Mouse (Mus musculus) heart, postnatal 0 days (tissue): ENCODE results near the gene Mlkl. TPM values are rescaled to one million over a fixed set of nuclear protein-coding genes. Genes with fewer than 3 reads are reported as not detected.

Source experiments
- ATAC-seq: fragments of 200-750 bp; cut with Nextera tagmentation; 2 replicates; pipeline ENCODE4 v1.8.0; 2017; ENCODE audit warnings: low read depth, moderate number of reproducible peaks, moderate library complexity; ENCODE audit not compliant: insufficient read depth
- DNase-seq: peaks from one replicate; pipeline ENCODE4 v3.0.0-alpha.2; 2016; ENCODE audit warnings: low spot score
- H3K27ac ChIP-seq: fragments of 300-500 bp; sonication (generic); 2 replicates; pipeline ENCODE4 v1.5.1; 2014; ENCODE audit warnings: low read depth, mild to moderate bottlenecking
- H3K27me3 ChIP-seq: fragments of 300-500 bp; sonication (generic); 2 replicates; pipeline ENCODE4 v1.6.1; 2014; ENCODE audit warnings: low read length, mixed read lengths; ENCODE audit not compliant: control insufficient read depth, insufficient read depth
- H3K36me3 ChIP-seq: fragments of 300-500 bp; sonication (generic); replicated peaks from 2 replicates; pipeline ENCODE4 v1.6.1; 2014; ENCODE audit warnings: low read length, mixed read lengths; ENCODE audit not compliant: control insufficient read depth, insufficient read depth
- H3K4me1 ChIP-seq: fragments of 300-500 bp; sonication (generic); 2 replicates; pipeline ENCODE4 v1.6.1; 2014; ENCODE audit warnings: antibody characterized with exemption; ENCODE audit not compliant: control insufficient read depth, insufficient read depth
- H3K4me2 ChIP-seq: fragments of 300-500 bp; sonication (generic); 2 replicates; pipeline ENCODE4 v1.6.1; 2014; ENCODE audit warnings: low read depth, mild to moderate bottlenecking, low read length, moderate library complexity
- H3K4me3 ChIP-seq: fragments of 300-500 bp; sonication (generic); 2 replicates; pipeline ENCODE4 v1.5.1; 2014; ENCODE audit warnings: low read depth, low read length
- H3K9ac ChIP-seq: fragments of 300-500 bp; sonication (generic); replicated peaks from 2 replicates; pipeline ENCODE4 v1.6.1; 2014; ENCODE audit warnings: low read depth, low read length, mixed read lengths
- H3K9me3 ChIP-seq: fragments of 300-500 bp; sonication (generic); replicated peaks from 2 replicates; pipeline ENCODE4 v1.6.1; 2016; ENCODE audit warnings: low read length; ENCODE audit not compliant: control insufficient read depth
- CTCF ChIP-seq: IDR thresholded peaks from 2 replicates; pipeline ENCODE4 v1.5.1; 2016; ENCODE audit warnings: antibody characterized with exemption, control low read depth, low read depth
- EP300 ChIP-seq: IDR thresholded peaks from 2 replicates; pipeline ENCODE4 v1.6.1; 2016; ENCODE audit warnings: antibody characterized with exemption, low read depth
- WGBS: fragments of 180-500 bp; shearing (Covaris S2); extraction: QIAGEN DNeasy Blood & Tissue Kit; methylation state at CpG from one replicate; pipeline ENCODE4 v1.1.7; 2014; 5-methylcytosine and 5-hydroxymethylcytosine counted together
- polyA plus RNA-seq: library from polyadenylated mRNA; unstranded; fragments of >200 nt; fragmentation: Nextera tagmentation; extraction: Ambion mirVana; gene quantifications from 2 replicates; pipeline ENCODE4 v1.2.1, GENCODE M21; 2015
- total RNA-seq: library from RNA; depleted of rRNA; stranded (reverse); fragments of >200 nt; gene quantifications from 2 replicates; pipeline ENCODE4 v1.2.3, GENCODE M21; 2014; ENCODE audit warnings: low replicate concordance

Gene Mlkl
- total and polyA plus RNA-seq, 2 experiments from 2014 or later, result 3.1 to 4.2 TPM

DNA sequence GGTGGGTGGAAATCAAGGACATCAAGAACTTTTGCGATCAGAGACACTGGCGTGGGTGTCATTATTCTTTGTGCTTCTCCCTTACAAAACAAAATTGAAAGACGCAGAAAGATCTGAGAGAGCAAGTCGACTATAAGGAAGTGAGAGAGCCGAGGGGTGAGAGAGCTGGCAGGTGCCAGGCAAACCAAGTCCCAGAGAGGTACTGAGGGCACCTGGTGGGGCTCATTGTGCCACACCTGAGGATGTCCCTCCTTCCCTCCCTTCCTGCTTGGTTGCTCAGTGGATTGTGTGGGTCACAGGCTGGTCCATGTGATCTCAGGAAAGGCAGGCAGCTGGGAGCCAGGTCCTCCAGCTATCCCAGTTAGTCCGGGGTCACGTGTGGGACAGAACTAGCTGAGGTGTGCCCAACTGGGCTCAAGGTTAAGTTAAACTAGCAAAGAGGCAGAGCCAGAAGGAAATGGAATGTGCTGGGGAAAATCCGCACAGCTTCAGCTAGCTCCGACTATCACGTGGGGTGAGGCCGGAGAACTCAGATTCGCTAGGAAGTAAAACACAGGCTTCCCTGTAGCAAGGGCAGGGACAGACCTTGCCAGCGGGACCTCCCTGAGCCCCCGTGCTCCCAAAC lies 28.7 kb upstream of the Mlkl start:
- Histone ChIP-seq H3K9ac (no peak overlapping the region), H3K4me2 (peak overlapping the region; percentile 44)

DNA sequence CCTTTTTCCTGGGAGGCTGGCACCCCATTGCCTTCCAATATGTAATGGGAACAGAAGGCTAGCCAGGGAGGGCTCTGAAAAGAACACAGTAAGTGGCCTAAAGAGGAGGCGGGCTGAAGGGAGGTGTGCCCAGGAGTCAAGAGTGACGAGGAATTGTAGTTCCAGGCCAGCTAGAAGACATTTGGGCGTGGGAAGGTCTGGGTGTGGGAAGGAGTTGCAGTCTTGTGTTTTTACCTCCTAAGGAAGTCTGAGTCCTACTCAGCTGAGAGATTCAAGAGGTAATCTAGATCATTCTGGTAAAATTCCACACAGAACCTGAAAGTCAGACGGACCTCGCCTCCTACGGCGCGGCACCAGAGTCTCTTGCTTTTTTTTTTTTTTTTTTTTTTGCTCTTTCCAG lies 25.5 kb upstream of the Mlkl start:
- no peak overlapping the region for H3K4me3 ChIP-seq
- no peak overlapping the region for H3K27ac ChIP-seq
- DNase-seq (no peak), ATAC-seq (no peak)
- no peaks in the 10 kb centered on the region for H3K36me3 ChIP-seq
- TF ChIP-seq CTCF, result no peak
- TF ChIP-seq EP300, result no peak
- H3K9ac ChIP-seq, result no peak overlapping the region
- H3K4me1 ChIP-seq, result no peaks in the 10 kb centered on the region
- 72% methylated on average over 8 of the region's 8 CpGs for WGBS
- H3K9me3 ChIP-seq, result no peaks in the 10 kb centered on the region
- no peaks in the 10 kb centered on the region for H3K27me3 ChIP-seq
- H3K4me2 ChIP-seq, result no peak overlapping the region

More for the DNA sequence above, 28.7 kb upstream of the Mlkl start:
- Histone ChIP-seq H3K4me1 (no peaks in the 10 kb centered on the region), H3K27me3 (no peaks in the 10 kb centered on the region), H3K36me3 (no peaks in the 10 kb centered on the region), H3K4me3 (0 out of 2 replicates have a peak overlapping the region, but pooled peaks have one; percentile 5), H3K9me3 (no peaks in the 10 kb centered on the region), H3K27ac (no peak overlapping the region)
- 28% methylated on average over 14 of the region's 14 CpGs for WGBS
- TF ChIP-seq CTCF (no peak), EP300 (no peak)
- DNase-seq, result peak; percentile 20
- ATAC-seq, result peak; percentile 82

DNA sequence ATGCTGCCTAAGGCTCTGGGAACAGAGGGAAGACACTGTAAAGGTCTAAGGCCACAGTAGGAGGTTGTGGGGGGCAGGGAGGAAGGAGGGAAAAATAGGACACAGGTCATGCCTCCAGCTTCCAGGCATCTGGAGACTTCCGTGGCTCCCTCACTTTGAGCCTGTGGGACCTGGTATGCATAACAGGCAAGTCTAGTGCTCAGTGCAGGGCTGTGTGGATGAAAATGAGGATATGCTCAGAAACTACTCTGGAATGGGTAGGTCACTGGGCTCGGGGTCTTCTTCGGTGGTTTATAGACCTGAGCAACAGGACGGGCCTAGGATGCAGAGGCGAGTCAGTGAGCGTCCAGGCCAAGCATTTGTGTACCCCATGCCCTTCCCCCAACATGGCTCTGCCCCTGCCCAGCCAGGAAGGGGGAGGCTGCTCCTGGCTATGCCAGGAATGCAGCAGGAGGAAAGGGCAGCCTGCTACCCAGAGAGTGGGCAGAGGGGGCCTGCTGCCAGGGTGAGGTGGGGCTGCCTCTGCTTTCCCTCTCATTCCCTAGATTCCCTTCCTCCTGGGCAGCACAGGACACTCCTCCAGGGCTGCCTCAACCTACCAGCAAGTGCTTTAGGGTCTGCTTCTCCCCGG lies 22.7 kb upstream of the Mlkl start:
- Histone ChIP-seq H3K27me3 (no peaks in the 10 kb centered on the region), H3K4me1 (no peaks in the 10 kb centered on the region), H3K9ac (no peak overlapping the region), H3K27ac (no peak overlapping the region), H3K36me3 (no peaks in the 10 kb centered on the region), H3K9me3 (no peaks in the 10 kb centered on the region), H3K4me2 (no peak overlapping the region), H3K4me3 (no peak overlapping the region)
- ATAC-seq, result peak; percentile 44; the same call in 1 of the 2 replicates
- no peak for TF ChIP-seq CTCF
- TF ChIP-seq EP300, result no peak
- DNase-seq, result no peak
- 53% methylated on average over 7 of the region's 7 CpGs for WGBS

DNA sequence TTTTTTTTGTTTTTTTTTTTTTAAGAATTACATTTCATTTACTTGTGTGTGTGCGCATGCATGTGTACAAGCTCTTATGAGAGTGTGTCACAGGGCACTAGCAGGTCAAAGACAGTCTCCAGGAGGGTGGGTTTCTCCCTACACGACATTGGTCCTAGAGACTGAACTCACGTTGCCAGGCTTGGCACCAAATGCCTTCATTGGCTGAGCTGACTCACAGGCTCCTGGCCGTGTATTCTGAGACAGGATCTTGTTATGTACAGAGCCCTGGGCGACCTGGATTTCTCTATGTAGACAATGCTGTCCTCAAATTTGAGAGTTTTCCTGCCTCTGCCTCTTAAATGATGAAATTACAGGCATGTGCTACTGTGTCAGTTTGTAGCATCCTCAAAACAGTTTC lies 22.0 kb upstream of the Mlkl start:
- Histone ChIP-seq H3K4me1 (no peaks in the 10 kb centered on the region), H3K36me3 (no peaks in the 10 kb centered on the region), H3K27me3 (no peaks in the 10 kb centered on the region), H3K4me3 (no peak overlapping the region), H3K4me2 (no peak overlapping the region), H3K9me3 (no peaks in the 10 kb centered on the region), H3K27ac (no peak overlapping the region), H3K9ac (no peak overlapping the region)
- 74% methylated on average over 5 of the region's 5 CpGs for WGBS
- TF ChIP-seq EP300 (no peak), CTCF (no peak)
- no peak for DNase-seq
- no peak for ATAC-seq

DNA sequence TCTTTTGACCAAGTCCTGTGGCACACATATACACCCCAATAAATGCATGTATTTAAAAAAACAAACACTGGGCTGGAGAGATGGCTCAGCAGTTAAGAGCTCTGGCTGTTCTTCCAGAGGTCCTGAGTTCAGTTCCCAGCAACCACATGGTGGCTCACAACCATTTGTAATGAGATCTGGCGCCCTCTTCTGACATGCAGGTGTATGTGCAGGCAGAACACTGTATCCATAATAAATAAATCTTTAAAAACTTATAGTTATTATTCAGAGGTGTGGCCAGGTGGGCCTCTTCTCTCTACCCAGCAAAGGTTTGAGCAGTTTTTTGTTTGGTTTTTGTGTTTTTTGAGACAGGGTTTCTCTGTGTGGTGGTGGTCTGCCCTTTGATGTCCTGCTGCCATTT lies 20.9 kb upstream of the Mlkl start:
- TF ChIP-seq EP300 (no peak), CTCF (no peak)
- no peaks in the 10 kb centered on the region for H3K4me1 ChIP-seq
- H3K4me3 ChIP-seq, result no peak overlapping the region
- H3K9me3 ChIP-seq, result no peaks in the 10 kb centered on the region
- no peak overlapping the region for H3K27ac ChIP-seq
- DNase-seq (no peak), ATAC-seq (no peak)
- no peaks in the 10 kb centered on the region for H3K36me3 ChIP-seq
- H3K27me3 ChIP-seq, result no peaks in the 10 kb centered on the region
- WGBS, result 61% methylated on average over 1 of the region's 1 CpGs
- H3K4me2 ChIP-seq, result no peak overlapping the region
- H3K9ac ChIP-seq, result no peak overlapping the region
